Mouse (Mus musculus): ENCODE measurements at regions not wholly inside any gene's neighbourhood (a gene's known extent, or its start where the extent isn't known, plus 50 kb on each side); places are given as distances from the start of the nearest gene placed in this dataset.

GRCm38 (mm10) chr17:47163677-47164340 is 153.5 kb upstream of the Ubr2 start:
- 75% methylated on average over 6 of the region's 10 CpGs for WGBS
- no peak overlapping the region for H3K9ac ChIP-seq

DNA sequence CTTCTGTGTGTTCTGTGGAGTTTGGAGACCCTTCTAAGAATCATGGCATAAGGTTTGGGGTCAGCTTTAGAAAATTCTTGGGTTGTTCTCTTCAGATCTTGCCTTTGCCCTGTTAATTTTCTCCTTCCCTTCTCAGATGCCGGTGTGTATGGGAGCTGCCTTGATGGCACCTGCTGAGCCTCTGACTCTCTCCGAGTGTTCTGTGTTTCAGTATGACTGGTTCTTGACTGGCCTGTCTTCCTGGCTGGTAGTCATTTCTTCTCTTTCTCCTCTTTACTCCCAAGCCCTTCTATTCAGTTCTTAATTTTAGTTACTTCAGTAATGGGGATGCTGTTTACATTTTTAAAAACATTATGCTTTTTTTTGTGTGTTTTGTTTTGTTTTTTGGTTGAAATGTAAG is 152.1 kb upstream of the Ubr2 start:
- no peak overlapping the region for H3K9ac ChIP-seq
- 68% methylated on average over 2 of the region's 2 CpGs for WGBS

More at GRCm38 (mm10) chr17:47163677-47164340, 153.5 kb upstream of the Ubr2 start:
- no peaks in the 10 kb centered on the region for H3K9me3 ChIP-seq (ENCODE audit: low read depth, low read length)
- no peak overlapping the region for H3K27ac ChIP-seq (ENCODE audit: low read depth)
- H3K4me2 ChIP-seq = no peak overlapping the region
- no peak overlapping the region for H3K4me3 ChIP-seq (ENCODE audit: low read depth, low read length)
- H3K36me3 ChIP-seq (ENCODE audit: insufficient read depth) = 0 out of 2 replicates have a peak, but pooled peaks cover 1% of the 10 kb centered on the region
- peaks cover 20% of the 10 kb centered on the region; the same call in 1 of the 2 replicates for H3K4me1 ChIP-seq (ENCODE audit: insufficient read depth)
- no peak for DNase-seq
- no peaks in the 10 kb centered on the region for H3K27me3 ChIP-seq (ENCODE audit: insufficient read depth, low read length)
- no peak for TF ChIP-seq CTCF (IDR thresholded peaks at IDR 0.05; ENCODE audit: low read depth)
- ATAC-seq (ENCODE audit: insufficient read depth) = no peak

DNA sequence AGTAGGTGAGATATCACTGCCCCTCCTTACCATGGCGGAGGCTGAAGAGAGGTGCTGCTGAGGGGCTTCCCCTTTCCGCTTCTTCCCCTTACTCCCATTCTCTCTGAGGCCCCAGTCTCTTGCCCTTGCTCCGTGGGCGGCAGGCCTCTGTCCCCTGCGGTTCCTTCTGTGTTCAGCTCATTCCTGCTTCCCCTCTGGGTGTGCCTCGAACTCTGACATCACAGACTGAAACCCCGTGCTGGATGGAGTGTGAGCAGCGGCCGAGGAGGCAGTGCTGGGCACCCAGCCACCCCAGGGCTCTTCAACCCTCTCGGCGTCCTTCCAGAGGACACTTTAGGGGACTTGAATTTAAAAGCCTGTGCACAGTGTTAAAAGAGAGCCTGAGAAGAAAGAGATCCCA is 145.9 kb upstream of the Ubr2 start:
- no peaks in the 10 kb centered on the region for H3K27me3 ChIP-seq (ENCODE audit: insufficient read depth, low read length)
- no peak overlapping the region for H3K4me2 ChIP-seq
- H3K4me3 ChIP-seq (ENCODE audit: low read depth, low read length) = no peak overlapping the region
- DNase-seq = no peak
- no peak for TF ChIP-seq CTCF (IDR thresholded peaks at IDR 0.05; ENCODE audit: low read depth)
- no peaks in the 10 kb centered on the region for H3K9me3 ChIP-seq (ENCODE audit: low read depth, low read length)
- no peak overlapping the region for H3K27ac ChIP-seq (ENCODE audit: low read depth)
- no peak overlapping the region for H3K9ac ChIP-seq
- H3K36me3 ChIP-seq (ENCODE audit: insufficient read depth) = 0 out of 2 replicates have a peak, but pooled peaks cover 7% of the 10 kb centered on the region
- no peak for ATAC-seq (ENCODE audit: insufficient read depth)
- H3K4me1 ChIP-seq (ENCODE audit: insufficient read depth) = peaks cover 11% of the 10 kb centered on the region
- WGBS = 75% methylated on average over 11 of the region's 11 CpGs

More for the DNA sequence above, 152.1 kb upstream of the Ubr2 start:
- ATAC-seq (ENCODE audit: insufficient read depth) (no peak), DNase-seq (no peak)
- TF ChIP-seq CTCF (IDR thresholded peaks at IDR 0.05; ENCODE audit: low read depth) = no peak
- no peaks in the 10 kb centered on the region for H3K27me3 ChIP-seq (ENCODE audit: insufficient read depth, low read length)
- H3K9me3 ChIP-seq (ENCODE audit: low read depth, low read length) = no peaks in the 10 kb centered on the region
- no peak overlapping the region for H3K27ac ChIP-seq (ENCODE audit: low read depth)
- H3K4me2 ChIP-seq = no peak overlapping the region
- peaks cover 6% of the 10 kb centered on the region; the same call in 1 of the 2 replicates for H3K4me1 ChIP-seq (ENCODE audit: insufficient read depth)
- H3K4me3 ChIP-seq (ENCODE audit: low read depth, low read length) = no peak overlapping the region
- H3K36me3 ChIP-seq (ENCODE audit: insufficient read depth) = 0 out of 2 replicates have a peak, but pooled peaks cover 3% of the 10 kb centered on the region

DNA sequence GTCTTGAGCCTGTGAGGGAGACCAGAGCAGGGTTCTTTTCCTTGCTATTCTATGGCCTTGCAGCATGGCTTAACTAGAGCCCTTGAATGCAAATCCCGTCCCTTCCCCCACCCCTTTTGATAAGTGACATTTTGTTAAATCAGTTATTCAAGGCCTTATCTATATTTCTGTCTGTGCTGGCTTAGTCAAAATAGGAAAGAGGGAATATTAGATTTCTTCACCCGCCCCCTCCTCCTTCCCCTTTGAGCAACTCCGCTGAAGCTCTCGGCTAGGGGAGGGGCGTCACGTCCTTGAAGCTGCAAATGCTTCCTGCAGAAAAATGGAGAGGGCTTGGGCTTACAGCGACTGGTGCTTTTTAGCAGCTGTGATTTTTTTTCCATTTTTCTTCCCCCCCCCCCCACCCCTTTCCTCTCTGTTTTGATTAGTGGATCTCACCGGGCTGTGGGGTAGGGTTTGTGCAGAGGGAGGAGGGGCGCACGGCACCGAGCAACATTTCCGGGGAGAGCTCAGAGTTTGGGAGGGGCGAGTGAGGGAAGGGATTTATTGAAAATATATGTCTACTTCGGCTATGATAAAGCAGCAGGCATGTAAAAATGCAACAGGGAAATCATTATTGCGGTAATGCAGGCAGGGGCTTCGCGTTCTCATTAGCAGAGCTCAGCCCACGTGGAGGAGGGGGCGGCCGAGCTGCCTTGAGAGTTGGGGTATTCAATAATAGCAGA is 141.4 kb upstream of the Ubr2 start:
- Histone ChIP-seq H3K4me1 (ENCODE audit: insufficient read depth) (peaks cover 23% of the 10 kb centered on the region), H3K27me3 (ENCODE audit: insufficient read depth, low read length) (no peaks in the 10 kb centered on the region), H3K36me3 (ENCODE audit: insufficient read depth) (peaks cover 10% of the 10 kb centered on the region; the same call in 1 of the 2 replicates), H3K9ac (peak overlapping the region; percentile 11), H3K27ac (ENCODE audit: low read depth) (peak overlapping the region; percentile 75), H3K4me2 (peak overlapping the region; percentile 61), H3K9me3 (ENCODE audit: low read depth, low read length) (no peaks in the 10 kb centered on the region), H3K4me3 (ENCODE audit: low read depth, low read length) (peak overlapping the region; percentile 31)
- no peak for TF ChIP-seq CTCF (IDR thresholded peaks at IDR 0.05; ENCODE audit: low read depth)
- 15% methylated on average over 20 of the region's 20 CpGs for WGBS
- ATAC-seq (ENCODE audit: insufficient read depth) = peak; percentile 64
- DNase-seq = peak; percentile 82

DNA sequence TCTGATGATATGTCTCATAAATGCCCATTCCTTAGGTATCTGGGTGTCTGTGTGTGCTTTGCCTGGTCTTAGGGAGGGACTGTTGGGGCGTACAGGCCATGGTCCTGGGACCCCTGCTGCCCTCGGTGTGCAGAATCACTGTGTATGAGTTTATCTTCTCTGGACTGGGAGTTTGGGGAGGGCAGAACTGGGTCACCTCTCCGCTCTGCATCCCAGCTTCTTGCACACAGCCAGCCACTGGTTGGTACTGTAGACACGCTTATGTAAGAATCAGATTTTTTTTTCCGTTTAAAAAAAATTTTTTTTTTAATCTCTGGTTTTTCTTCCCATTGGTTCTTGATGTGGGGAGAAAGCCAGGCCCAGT is 140.8 kb upstream of the Ubr2 start:
- H3K27me3 ChIP-seq (ENCODE audit: insufficient read depth, low read length) = no peaks in the 10 kb centered on the region
- H3K4me1 ChIP-seq (ENCODE audit: insufficient read depth) = peaks cover 23% of the 10 kb centered on the region
- WGBS = 33% methylated on average over 5 of the region's 5 CpGs
- H3K9me3 ChIP-seq (ENCODE audit: low read depth, low read length) = no peaks in the 10 kb centered on the region
- H3K4me2 ChIP-seq = peak overlapping the region; percentile 61
- H3K9ac ChIP-seq = no peak overlapping the region
- peaks cover 7% of the 10 kb centered on the region; the same call in 1 of the 2 replicates for H3K36me3 ChIP-seq (ENCODE audit: insufficient read depth)
- DNase-seq (no peak), ATAC-seq (ENCODE audit: insufficient read depth) (peak; percentile 35; the same call in 1 of the 2 replicates)
- peak overlapping the region; percentile 31; the same call in 1 of the 2 replicates for H3K4me3 ChIP-seq (ENCODE audit: low read depth, low read length)
- no peak for TF ChIP-seq CTCF (IDR thresholded peaks at IDR 0.05; ENCODE audit: low read depth)
- peak overlapping the region; percentile 75; the same call in 1 of the 2 replicates for H3K27ac ChIP-seq (ENCODE audit: low read depth)

DNA sequence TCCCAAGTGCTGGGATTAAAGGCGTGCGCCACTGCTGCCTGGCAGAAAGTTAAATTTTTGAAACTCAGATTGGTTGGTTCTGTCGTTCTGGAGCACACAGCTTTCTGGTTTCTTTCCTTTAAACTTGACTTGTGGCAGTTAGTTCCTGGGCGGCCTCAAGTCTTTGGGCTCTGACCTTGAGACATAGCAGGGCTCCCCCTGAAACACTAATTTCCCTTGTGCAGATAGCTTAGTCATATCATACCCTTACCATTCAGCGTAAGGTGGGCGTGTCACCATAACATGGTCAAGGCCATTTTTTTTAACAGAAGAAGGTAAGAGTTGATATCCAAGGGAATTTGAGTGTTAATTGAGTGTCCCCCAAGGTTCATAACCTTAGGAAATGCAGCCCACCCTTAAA is 140.3 kb upstream of the Ubr2 start:
- Histone ChIP-seq H3K4me3 (ENCODE audit: low read depth, low read length) (no peak overlapping the region), H3K4me1 (ENCODE audit: insufficient read depth) (peaks cover 23% of the 10 kb centered on the region), H3K4me2 (peak overlapping the region; percentile 61), H3K27me3 (ENCODE audit: insufficient read depth, low read length) (no peaks in the 10 kb centered on the region), H3K9me3 (ENCODE audit: low read depth, low read length) (no peaks in the 10 kb centered on the region), H3K9ac (no peak overlapping the region), H3K36me3 (ENCODE audit: insufficient read depth) (peaks cover 9% of the 10 kb centered on the region; the same call in 1 of the 2 replicates), H3K27ac (ENCODE audit: low read depth) (peak overlapping the region; percentile 75; the same call in 1 of the 2 replicates)
- ATAC-seq (ENCODE audit: insufficient read depth) (no peak), DNase-seq (no peak)
- 86% methylated on average over 6 of the region's 6 CpGs for WGBS
- no peak for TF ChIP-seq CTCF (IDR thresholded peaks at IDR 0.05; ENCODE audit: low read depth)

- Histone ChIP-seq H3K36me3 (ENCODE audit: insufficient read depth) (peaks cover 9% of the 10 kb centered on the region; the same call in 1 of the 2 replicates), H3K9ac (no peak overlapping the region), H3K4me1 (ENCODE audit: insufficient read depth) (peaks cover 29% of the 10 kb centered on the region), H3K27me3 (ENCODE audit: insufficient read depth, low read length) (no peaks in the 10 kb centered on the region), H3K4me3 (ENCODE audit: low read depth, low read length) (no peak overlapping the region), H3K27ac (ENCODE audit: low read depth) (no peak overlapping the region), H3K9me3 (ENCODE audit: low read depth, low read length) (no peaks in the 10 kb centered on the region), H3K4me2 (no peak overlapping the region)
- DNase-seq (no peak), ATAC-seq (ENCODE audit: insufficient read depth) (no peak)
- WGBS = 67% methylated on average over 13 of the region's 13 CpGs
- no peak for TF ChIP-seq CTCF (IDR thresholded peaks at IDR 0.05; ENCODE audit: low read depth)
These were observed 139.3 kb upstream of the Ubr2 start for GRCm38 (mm10) chr17:47149662-47150061.
